28 mouse cellular contexts compared by ENCODE assay signal in the genomic region with DNA sequence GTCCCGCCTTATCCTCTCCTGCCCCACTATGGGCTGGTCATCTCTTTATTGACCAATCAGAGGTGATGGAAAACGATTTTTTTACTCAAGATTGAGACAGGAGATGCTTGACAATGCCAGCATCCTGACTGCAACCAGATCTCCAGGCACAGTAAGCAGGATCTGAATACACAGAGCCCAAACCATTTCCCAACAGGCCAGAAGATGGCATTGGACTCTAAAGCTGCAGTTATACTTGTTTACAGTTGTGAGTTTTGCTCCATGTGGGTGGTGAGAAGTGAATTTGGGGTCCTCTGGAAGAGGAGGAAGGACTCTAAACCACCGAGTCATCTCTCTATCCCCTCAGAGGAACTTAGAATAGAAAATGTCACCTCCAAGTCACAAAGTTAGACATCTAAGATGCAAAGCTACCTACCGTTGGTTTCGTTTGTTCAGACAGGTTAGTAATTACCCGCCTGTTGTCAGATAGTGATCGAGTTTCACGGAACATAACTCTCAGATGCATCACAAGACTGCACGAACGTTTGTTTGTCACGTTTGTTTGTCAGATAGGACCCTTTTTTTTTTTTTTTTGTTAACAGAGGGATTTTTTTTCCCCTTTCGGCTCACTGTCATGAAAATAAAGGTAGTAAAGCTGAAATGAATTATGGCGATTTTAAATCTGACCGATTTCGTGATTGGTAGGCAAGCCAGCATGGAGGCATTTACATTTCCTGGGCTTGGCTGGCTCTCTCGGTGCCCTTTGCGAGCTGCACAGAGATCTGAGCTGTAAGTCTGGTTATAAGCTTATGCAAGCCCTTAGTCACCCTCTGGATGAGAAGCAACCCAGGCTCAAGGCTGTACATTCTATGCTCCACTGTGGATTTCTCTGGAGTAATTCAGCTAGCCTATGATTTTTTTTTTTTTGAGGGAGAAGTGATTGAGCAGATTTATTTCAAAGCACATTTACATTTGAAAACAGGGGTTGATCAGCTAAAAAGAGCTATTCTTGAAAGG. TPM values are rescaled to one million over a fixed set of nuclear protein-coding genes. Genes with fewer than 3 reads are reported as not detected.
A peak's percentile ranks its signal among the peaks of the same experiment; 100 is the strongest.
DNase-seq lines count a peak whose midpoint lies in the region; ATAC-seq and TF ChIP-seq lines count a peak whose summit lies in the region.
"Had no signal": no experiment of that assay in that cellular context is flagged by ENCODE, and none has a peak within 500 bp of the region (broad histone marks: within the 10 kb centered on the region; RNA-seq: fewer than 3 reads in every experiment).

No protein-coding gene starts in this region.

- H3K27ac ChIP-seq in hindbrain, postnatal 0 days, result no peak overlapping the region
- H3K27ac ChIP-seq in hindbrain, embryonic 11.5 days (ENCODE audit: low read depth, low read length), result no peak overlapping the region
- H3K27ac ChIP-seq in midbrain, embryonic 11.5 days (ENCODE audit: low read depth, low read length), result no peak overlapping the region
- no peak overlapping the region for H3K27ac ChIP-seq in midbrain, embryonic 13.5 days
- H3K27ac ChIP-seq: embryonic facial prominence, embryonic 10.5 days; gastrocnemius, adult 2 months; hindbrain, embryonic 13.5 days had no signal

- H3K79me2 ChIP-seq in myocyte (ENCODE audit: control insufficient read depth, insufficient read depth), result no peaks in the 10 kb centered on the region

- no peaks in the 10 kb centered on the region for H3K36me3 ChIP-seq in hindbrain, postnatal 0 days (ENCODE audit: insufficient read depth, low read length)
- no peaks in the 10 kb centered on the region for H3K36me3 ChIP-seq in hindbrain, embryonic 11.5 days (ENCODE audit: control insufficient read depth, insufficient read depth, low read length)
- H3K36me3 ChIP-seq in midbrain, embryonic 11.5 days (ENCODE audit: control insufficient read depth, insufficient read depth, low read length), result no peaks in the 10 kb centered on the region
- no peaks in the 10 kb centered on the region for H3K36me3 ChIP-seq in midbrain, embryonic 13.5 days
- H3K36me3 ChIP-seq in myocyte (ENCODE audit: control insufficient read depth, insufficient read depth), result no peaks in the 10 kb centered on the region
- H3K36me3 ChIP-seq: embryonic facial prominence, embryonic 10.5 days; G1E; hindbrain, embryonic 13.5 days had no signal

- 77% methylated on average over 17 of the region's 17 CpGs for WGBS in hindbrain, postnatal 0 days
- 83% methylated on average over 17 of the region's 17 CpGs for WGBS in hindbrain, embryonic 11.5 days
- 85% methylated on average over 17 of the region's 17 CpGs for WGBS in midbrain, embryonic 11.5 days
- WGBS in midbrain, embryonic 13.5 days, result 81% methylated on average over 17 of the region's 17 CpGs

- DNase-seq in adrenal gland, postnatal 10 days, result peak; percentile 12
- DNase-seq in adrenal gland, adult 18-20 months (ENCODE audit: low spot score in 2 of 2), result no peak
- DNase-seq in hindbrain, postnatal 0 days (ENCODE audit: low spot score), result no peak
- DNase-seq in hindbrain, embryonic 11.5 days (ENCODE audit: low spot score), result no peak
- peak; percentile 81 for DNase-seq in midbrain, embryonic 11.5 days (ENCODE audit: low spot score, missing footprints)
- no peak for DNase-seq in thymus, postnatal 10 days (ENCODE audit: low spot score in 2 of 2)
- DNase-seq: B cell, adult 2 months; cerebellum, adult 11 months; cerebellum, postnatal 36 days; gastrocnemius, adult 2 months; heart, postnatal 10 days; kidney, adult 11 months; kidney, postnatal 14 days; layer of hippocampus, adult 9-11 months; liver; right cerebral cortex, adult 18-20 months; spleen, adult 18-20 months; thymus, postnatal 14 days had no signal

- TF ChIP-seq POLR2A in myocyte (IDR thresholded peaks at IDR 0.05; ENCODE audit: insufficient read length, low read depth), result no peak

- no peak overlapping the region for H3K4me2 ChIP-seq in hindbrain, postnatal 0 days (ENCODE audit: low read depth, low read length)
- no peak overlapping the region for H3K4me2 ChIP-seq in hindbrain, embryonic 11.5 days (replicated peaks; ENCODE audit: low read depth, low read length)
- no peak overlapping the region for H3K4me2 ChIP-seq in midbrain, embryonic 11.5 days
- H3K4me2 ChIP-seq in midbrain, embryonic 13.5 days (replicated peaks), result no peak overlapping the region
- H3K4me2 ChIP-seq in myocyte (ENCODE audit: low read depth), result peak overlapping the region; percentile 8
- H3K4me2 ChIP-seq: hindbrain, embryonic 13.5 days had no signal

- no peak overlapping the region for H3K4me3 ChIP-seq in hindbrain, postnatal 0 days (ENCODE audit: low read length)
- H3K4me3 ChIP-seq in hindbrain, embryonic 11.5 days (ENCODE audit: low read depth, low read length), result no peak overlapping the region
- H3K4me3 ChIP-seq in midbrain, embryonic 11.5 days (ENCODE audit: low read depth, low read length), result no peak overlapping the region
- no peak overlapping the region for H3K4me3 ChIP-seq in midbrain, embryonic 13.5 days (replicated peaks)
- no peak overlapping the region for H3K4me3 ChIP-seq in myocyte
- H3K4me3 ChIP-seq: embryonic facial prominence, embryonic 10.5 days; gastrocnemius, adult 2 months; hindbrain, embryonic 13.5 days had no signal

- H3ac ChIP-seq in myocyte (ENCODE audit: control insufficient read depth, insufficient read length), result no peak overlapping the region

- no peak for ATAC-seq in hindbrain, postnatal 0 days
- no peak for ATAC-seq in hindbrain, embryonic 11.5 days (ENCODE audit: low FRiP score)
- no peak for ATAC-seq in midbrain, embryonic 11.5 days (ENCODE audit: low FRiP score)
- ATAC-seq in midbrain, embryonic 13.5 days, result no peak
- ATAC-seq: forebrain, embryonic 16.5 days; midbrain, embryonic 16.5 days had no signal

- H3K27me3 ChIP-seq in hindbrain, postnatal 0 days (ENCODE audit: insufficient read depth, low read length), result no peaks in the 10 kb centered on the region
- H3K27me3 ChIP-seq in hindbrain, embryonic 11.5 days (ENCODE audit: control insufficient read depth, insufficient read depth, low read length), result no peaks in the 10 kb centered on the region
- no peaks in the 10 kb centered on the region for H3K27me3 ChIP-seq in midbrain, embryonic 11.5 days (ENCODE audit: control insufficient read depth, insufficient read depth, low read length)
- H3K27me3 ChIP-seq in midbrain, embryonic 13.5 days, result no peaks in the 10 kb centered on the region; the same call in 1 of the 2 replicates
- H3K27me3 ChIP-seq in myocyte (ENCODE audit: control insufficient read depth, insufficient read depth, insufficient read length), result no peaks in the 10 kb centered on the region
- H3K27me3 ChIP-seq: hindbrain, embryonic 13.5 days had no signal

- TF ChIP-seq CTCF in hindbrain, postnatal 0 days (IDR thresholded peaks at IDR 0.05; ENCODE audit: low read depth), result peak; percentile 42

- no peaks in the 10 kb centered on the region for H3K9me3 ChIP-seq in hindbrain, postnatal 0 days (ENCODE audit: low read length)
- no peaks in the 10 kb centered on the region for H3K9me3 ChIP-seq in hindbrain, embryonic 11.5 days (ENCODE audit: control insufficient read depth, low read length)
- H3K9me3 ChIP-seq in midbrain, embryonic 11.5 days (ENCODE audit: control insufficient read depth, low read length), result no peaks in the 10 kb centered on the region
- no peaks in the 10 kb centered on the region for H3K9me3 ChIP-seq in midbrain, embryonic 13.5 days
- H3K9me3 ChIP-seq: embryonic facial prominence, embryonic 10.5 days; G1E; hindbrain, embryonic 13.5 days had no signal

- no peaks in the 10 kb centered on the region for H3K4me1 ChIP-seq in hindbrain, postnatal 0 days (ENCODE audit: insufficient read depth, low read length)
- no peaks in the 10 kb centered on the region for H3K4me1 ChIP-seq in hindbrain, embryonic 11.5 days (replicated peaks; ENCODE audit: control insufficient read depth, insufficient read depth, low read length)
- no peaks in the 10 kb centered on the region for H3K4me1 ChIP-seq in midbrain, embryonic 11.5 days (ENCODE audit: control insufficient read depth, insufficient read depth, low read length)
- H3K4me1 ChIP-seq in midbrain, embryonic 13.5 days (replicated peaks), result peaks cover 12% of the 10 kb centered on the region; the same call in 1 of the 2 replicates

- H3K9ac ChIP-seq in hindbrain, postnatal 0 days (replicated peaks; ENCODE audit: low read length), result no peak overlapping the region
- no peak overlapping the region for H3K9ac ChIP-seq in hindbrain, embryonic 11.5 days (ENCODE audit: low read depth, low read length)
- no peak overlapping the region for H3K9ac ChIP-seq in midbrain, embryonic 11.5 days (ENCODE audit: low read length)
- no peak overlapping the region for H3K9ac ChIP-seq in midbrain, embryonic 13.5 days (replicated peaks)
- H3K9ac ChIP-seq: hindbrain, embryonic 13.5 days had no signal

TF ChIP-seq in myocyte, 11 proteins besides CTCF, POLR2A, EP300 and RAD21:
- TF ChIP-seq SRF (IDR thresholded peaks at IDR 0.05; ENCODE audit: control insufficient read depth, insufficient read length, low read depth), result no peak
- TF ChIP-seq TCF12 (IDR thresholded peaks at IDR 0.05; ENCODE audit: insufficient read depth, poor library complexity, severe bottlenecking), result no peak
- TF ChIP-seq USF1 (IDR thresholded peaks at IDR 0.05; ENCODE audit: low read depth), result no peak
- no peak for TF ChIP-seq MAX (IDR thresholded peaks at IDR 0.05; ENCODE audit: low read depth)
- no peak for TF ChIP-seq POLR2AphosphoS2 (IDR thresholded peaks at IDR 0.05; ENCODE audit: insufficient read length, low read depth)
- TF ChIP-seq CEBPB (IDR thresholded peaks at IDR 0.05; ENCODE audit: insufficient read depth, poor library complexity, severe bottlenecking), result no peak
- no peak for TF ChIP-seq MYOD1 (IDR thresholded peaks at IDR 0.05; ENCODE audit: control insufficient read depth in 1 of 3, insufficient read length in 2 of 3, low read depth in 2 of 3)
- no peak for TF ChIP-seq MYOG (IDR thresholded peaks at IDR 0.05; ENCODE audit: control insufficient read depth in 1 of 3, insufficient read depth in 1 of 3, insufficient read length in 2 of 3, low read depth in 2 of 3)
- no peak for TF ChIP-seq REST (IDR thresholded peaks at IDR 0.05; ENCODE audit: insufficient read depth, insufficient read length)
- TF ChIP-seq E2F4 (IDR thresholded peaks at IDR 0.05; ENCODE audit: insufficient read depth), result no peak

RNA-seq across cellular contexts. Expression of a gene that starts 14.3 kb away (rescaled TPM):
- total RNA-seq in adrenal gland, postnatal 10 days (2021), result 10 to 100 TPM; 26.4 to 55.7 TPM
- total RNA-seq in adrenal gland, adult 18-20 months (2021), result not detected
- not detected in 2 replicates for total RNA-seq in hindbrain, postnatal 0 days (2014; rRNA removed)
- 0.10 and 0.19 TPM in 2 replicates for polyA plus RNA-seq in hindbrain, postnatal 0 days (2015; fragmentation: Nextera tagmentation; extraction: Ambion mirVana)
- not detected in 2 replicates for polyA plus RNA-seq in hindbrain, embryonic 11.5 days (2014; fragmentation: Nextera tagmentation; extraction: Ambion mirVana)
- not detected in 2 replicates for polyA plus RNA-seq in midbrain, embryonic 11.5 days (2014; fragmentation: Nextera tagmentation; extraction: Ambion mirVana)
- not detected in 2 replicates for polyA plus RNA-seq in midbrain, embryonic 13.5 days (2015; fragmentation: Nextera tagmentation; extraction: Ambion mirVana)
- 0.08 TPM for polyA plus RNA-seq in myocyte (2012; fragmentation: generic; extraction: Trizol)
- total RNA-seq: gastrocnemius, adult 2 months; granulocyte monocyte progenitor cell, adult 5-6 weeks; megakaryocyte progenitor cell, adult 5-6 weeks had no signal
- polyA plus RNA-seq: embryonic facial prominence, embryonic 10.5 days; G1E; hindbrain, embryonic 13.5 days; neural tube, embryonic 11.5 days had no signal

Comparison
In these comparisons a context has a peak if more than half of its experiments do, and no peak if none do; other contexts are left out.
1. DNase-seq: peak in adrenal gland, postnatal 10 days (single experiment) and midbrain, embryonic 11.5 days (single experiment); none in adrenal gland, adult 18-20 months (0 of 2), hindbrain, postnatal 0 days (single experiment), hindbrain, embryonic 11.5 days (single experiment) and thymus, postnatal 10 days (0 of 2).